Mouse (Mus musculus) thymus, adult 2 months (tissue): Measurements from ENCODE around the gene Ncoa3.

ENCODE experiments used
- CTCF ChIP-seq: fragments of 200-500 bp; IDR thresholded peaks from 2 replicates; pipeline ENCODE4 v1.5.1; 2012; ENCODE audit warnings: mild to moderate bottlenecking, control low read depth, low read length, moderate library complexity, borderline replicate concordance; ENCODE audit not compliant: control insufficient read depth, poor library complexity, insufficient read depth; ENCODE audit errors: extremely low read depth
- POLR2A ChIP-seq: fragments of 200-500 bp; IDR thresholded peaks from 2 replicates; pipeline ENCODE4 v1.6.1; 2012; ENCODE audit warnings: mild to moderate bottlenecking, low read length, control low read depth, moderate library complexity; ENCODE audit not compliant: control insufficient read depth, poor library complexity, insufficient read depth; ENCODE audit errors: extremely low read depth

DNA sequence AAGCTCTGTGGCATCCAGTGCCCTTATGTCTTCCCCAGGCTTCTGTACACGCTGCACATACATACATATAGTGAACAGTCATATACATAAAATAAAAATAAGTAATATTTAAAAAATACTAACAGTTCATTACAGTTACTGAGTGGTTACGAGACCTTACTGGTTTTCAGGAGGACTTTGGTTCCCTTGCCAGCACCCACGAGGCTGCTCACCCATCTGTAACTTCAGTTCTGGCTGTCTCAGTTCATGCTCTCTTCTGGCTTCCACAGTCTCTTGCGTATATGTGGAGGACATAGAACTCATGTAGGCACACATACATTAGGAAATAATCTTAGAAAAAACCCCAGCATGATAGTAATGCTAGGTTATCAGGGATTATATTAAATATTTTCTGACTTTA lies 3.7 kb downstream of the Ncoa3 start:
- no peak for TF ChIP-seq POLR2A
- TF ChIP-seq CTCF, result no peak
